Mouse (Mus musculus): ENCODE measurements around the gene Thsd7a. TPM values are rescaled to one million over a fixed set of nuclear protein-coding genes. Genes with fewer than 3 reads are reported as not detected.

The Thsd7a gene
- polyA plus RNA-seq, 1 experiment from 2014 or later, result 7.6 TPM

DNA sequence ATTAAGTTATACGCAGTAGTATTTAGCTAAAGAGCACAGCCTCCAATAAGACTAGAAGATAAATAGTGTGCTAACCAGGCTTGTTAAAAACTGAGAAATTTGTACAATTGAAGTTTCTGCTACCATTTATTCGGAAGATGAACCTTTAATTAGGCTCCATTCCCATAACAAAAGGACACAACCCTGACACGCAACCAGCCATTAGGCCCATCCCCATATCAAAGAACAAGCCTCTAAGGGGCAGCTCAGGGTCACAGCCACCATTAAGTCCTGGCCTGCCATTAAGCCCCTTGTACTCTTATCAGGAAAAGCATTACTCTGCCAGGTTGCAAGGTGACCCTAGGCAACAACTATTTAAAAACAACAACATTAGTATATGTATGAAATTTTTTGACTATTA lies 198.0 kb downstream of the Thsd7a start:
- 0 out of 2 replicates have a peak, but pooled peaks cover 5% of the 10 kb centered on the region for H3K9me3 ChIP-seq
- H3K4me1 ChIP-seq, result peaks cover 18% of the 10 kb centered on the region
- no peaks in the 10 kb centered on the region for H3K27me3 ChIP-seq
- H3K4me3 ChIP-seq, result no peak overlapping the region
- no peak for ATAC-seq (ENCODE audit: low FRiP score, low read depth)
- no peak overlapping the region for H3K4me2 ChIP-seq (replicated peaks)
- H3K36me3 ChIP-seq, result no peaks in the 10 kb centered on the region
- no peak overlapping the region for H3K27ac ChIP-seq
- H3K9ac ChIP-seq, result no peak overlapping the region
- WGBS, result 60% methylated on average over 3 of the region's 3 CpGs

DNA sequence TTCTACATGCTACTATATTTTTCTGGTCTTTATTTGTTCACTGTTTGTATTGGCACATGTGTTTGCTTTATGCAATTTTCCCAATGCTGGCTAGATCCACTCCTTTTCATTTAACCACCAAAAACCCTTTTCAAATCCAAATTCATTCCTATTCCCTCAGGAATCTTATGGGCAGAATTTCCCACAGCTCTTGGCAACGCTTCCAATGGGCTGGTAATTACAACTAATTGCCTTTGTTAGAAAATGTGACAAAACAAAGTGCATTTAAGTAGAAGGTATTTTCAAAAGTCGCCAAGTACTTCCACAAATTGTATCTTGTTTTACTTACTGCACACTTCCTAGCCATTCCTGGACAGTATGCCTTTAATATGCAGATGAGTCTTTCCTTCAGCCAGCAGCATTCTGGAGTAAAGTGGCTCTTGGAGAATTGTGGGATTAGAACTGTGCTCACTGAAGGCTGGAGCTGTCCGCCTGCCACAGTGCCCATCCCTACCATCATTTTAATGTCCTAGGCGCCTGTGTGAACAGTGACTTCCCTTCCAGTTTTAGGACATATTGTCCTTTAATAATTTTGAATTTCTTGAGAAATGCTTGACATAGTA lies 199.1 kb downstream of the Thsd7a start:
- Histone ChIP-seq H3K4me2 (replicated peaks) (no peak overlapping the region), H3K36me3 (no peaks in the 10 kb centered on the region), H3K4me3 (no peak overlapping the region), H3K9me3 (0 out of 2 replicates have a peak, but pooled peaks cover 5% of the 10 kb centered on the region), H3K27me3 (no peaks in the 10 kb centered on the region), H3K4me1 (peaks cover 8% of the 10 kb centered on the region; the same call in 1 of the 2 replicates), H3K27ac (no peak overlapping the region), H3K9ac (no peak overlapping the region)
- 63% methylated on average over 4 of the region's 4 CpGs for WGBS
- no peak for ATAC-seq (ENCODE audit: low FRiP score, low read depth)

DNA sequence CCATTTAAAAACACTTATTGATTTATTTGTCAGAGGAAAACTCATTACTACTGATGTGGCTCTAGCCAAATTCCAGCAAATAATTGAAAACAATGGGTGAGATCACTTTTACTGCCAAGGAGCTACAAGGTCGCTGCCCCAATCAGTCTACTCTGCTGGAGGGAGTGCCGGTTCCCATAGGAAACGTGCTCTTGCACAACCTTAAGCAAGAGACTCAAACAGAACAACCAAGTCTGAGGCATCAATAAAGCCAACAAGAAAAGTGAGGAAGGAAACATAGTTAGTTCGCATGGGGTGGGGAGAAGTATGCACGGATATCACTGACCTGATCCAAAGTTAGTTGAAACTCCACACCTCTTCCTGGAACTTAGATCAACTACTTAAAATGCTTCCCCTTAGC lies 205.1 kb downstream of the Thsd7a start:
- Histone ChIP-seq H3K36me3 (no peaks in the 10 kb centered on the region), H3K27ac (no peak overlapping the region), H3K9ac (no peak overlapping the region), H3K4me2 (replicated peaks) (no peak overlapping the region), H3K4me3 (no peak overlapping the region), H3K27me3 (no peaks in the 10 kb centered on the region), H3K9me3 (no peaks in the 10 kb centered on the region), H3K4me1 (no peaks in the 10 kb centered on the region)
- no peak for ATAC-seq (ENCODE audit: low FRiP score, low read depth)
- 40% methylated on average over 5 of the region's 5 CpGs for WGBS

DNA sequence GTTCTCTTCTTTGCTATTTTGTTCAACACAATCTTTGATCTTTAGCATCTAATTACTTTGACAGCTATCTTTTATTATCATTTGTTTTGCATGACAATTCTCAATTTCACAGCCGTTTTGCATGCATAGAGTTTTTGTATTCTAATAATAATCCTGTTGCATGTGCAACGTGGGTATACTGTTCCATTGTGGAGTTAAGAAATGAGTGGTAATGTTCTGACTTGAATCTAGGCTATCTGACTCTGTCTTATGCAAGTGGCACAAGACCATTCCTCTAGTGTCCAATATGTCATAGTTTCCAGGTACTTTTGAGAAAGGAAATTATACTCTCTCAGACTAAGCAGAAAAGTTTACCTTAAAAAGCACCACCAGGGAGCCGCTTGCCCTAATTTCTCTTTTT lies 206.7 kb downstream of the Thsd7a start:
- ATAC-seq (ENCODE audit: low FRiP score, low read depth), result no peak
- H3K4me1 ChIP-seq, result no peaks in the 10 kb centered on the region
- 73% methylated on average over 3 of the region's 3 CpGs for WGBS

DNA sequence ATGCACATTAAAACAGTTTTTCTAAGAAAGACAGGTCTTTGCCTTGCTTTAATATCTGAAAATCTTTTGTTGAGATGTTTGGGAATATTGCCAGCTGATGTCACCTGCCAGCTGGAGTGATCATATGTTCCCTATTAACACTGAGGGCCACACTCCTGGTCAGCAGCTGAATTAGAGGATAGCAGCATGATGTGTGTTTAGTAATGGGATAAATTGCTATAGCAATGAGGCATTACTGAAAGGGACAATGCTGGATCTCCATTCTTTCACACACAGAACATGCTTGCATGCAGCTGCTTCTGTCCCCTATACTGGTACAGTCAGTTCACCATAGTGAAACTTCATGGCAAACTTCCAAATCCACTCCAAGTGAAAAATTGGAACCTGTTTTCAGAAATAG lies 230.1 kb downstream of the Thsd7a start:
- H3K27me3 ChIP-seq, result no peaks in the 10 kb centered on the region
- no peak overlapping the region for H3K27ac ChIP-seq
- no peak overlapping the region for H3K4me2 ChIP-seq (replicated peaks)
- H3K9ac ChIP-seq, result no peak overlapping the region
- H3K36me3 ChIP-seq, result no peaks in the 10 kb centered on the region
- H3K4me3 ChIP-seq, result no peak overlapping the region
- H3K9me3 ChIP-seq, result no peaks in the 10 kb centered on the region
- no peak for ATAC-seq (ENCODE audit: low FRiP score, low read depth)
- H3K4me1 ChIP-seq, result no peaks in the 10 kb centered on the region

More for the DNA sequence above, 206.7 kb downstream of the Thsd7a start:
- H3K27me3 ChIP-seq, result no peaks in the 10 kb centered on the region
- no peak overlapping the region for H3K9ac ChIP-seq
- H3K36me3 ChIP-seq, result no peaks in the 10 kb centered on the region
- no peak overlapping the region for H3K4me2 ChIP-seq (replicated peaks)
- H3K4me3 ChIP-seq, result no peak overlapping the region
- H3K27ac ChIP-seq, result no peak overlapping the region
- no peaks in the 10 kb centered on the region for H3K9me3 ChIP-seq

DNA sequence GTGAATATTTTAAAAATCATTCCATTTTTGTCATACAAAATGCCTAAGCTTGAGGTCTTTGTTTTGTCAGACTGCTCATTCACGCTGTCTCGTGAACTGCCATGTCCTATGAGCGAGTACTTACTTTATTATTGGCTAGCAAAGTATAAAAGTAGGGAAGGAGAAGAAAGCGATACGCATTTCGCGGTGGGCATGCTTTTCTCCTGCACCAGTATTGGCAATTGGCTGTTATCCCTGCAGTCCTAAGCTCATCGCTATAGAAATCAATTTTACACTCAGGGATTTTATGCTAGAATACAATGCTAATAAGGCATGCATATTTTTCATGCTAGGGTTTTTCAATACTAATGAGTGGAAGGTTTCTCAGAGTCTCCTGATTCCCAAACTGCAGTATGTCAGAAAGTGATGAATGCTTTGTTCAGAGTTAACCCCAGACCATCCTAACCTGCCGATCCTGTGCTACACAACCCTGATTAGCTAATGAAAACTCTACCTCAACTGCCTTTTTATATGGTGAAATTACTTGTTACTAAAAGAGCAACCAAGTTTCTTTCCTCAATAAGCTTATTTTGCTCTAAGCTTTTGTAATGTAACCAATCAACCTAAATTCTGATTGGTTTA lies 230.8 kb downstream of the Thsd7a start:
- WGBS, result 88% methylated on average over 9 of the region's 9 CpGs
- Histone ChIP-seq H3K4me1 (no peaks in the 10 kb centered on the region), H3K9me3 (no peaks in the 10 kb centered on the region), H3K9ac (no peak overlapping the region), H3K27ac (no peak overlapping the region), H3K4me3 (no peak overlapping the region), H3K36me3 (no peaks in the 10 kb centered on the region), H3K4me2 (replicated peaks) (no peak overlapping the region), H3K27me3 (no peaks in the 10 kb centered on the region)
- ATAC-seq (ENCODE audit: low FRiP score, low read depth), result no peak

DNA sequence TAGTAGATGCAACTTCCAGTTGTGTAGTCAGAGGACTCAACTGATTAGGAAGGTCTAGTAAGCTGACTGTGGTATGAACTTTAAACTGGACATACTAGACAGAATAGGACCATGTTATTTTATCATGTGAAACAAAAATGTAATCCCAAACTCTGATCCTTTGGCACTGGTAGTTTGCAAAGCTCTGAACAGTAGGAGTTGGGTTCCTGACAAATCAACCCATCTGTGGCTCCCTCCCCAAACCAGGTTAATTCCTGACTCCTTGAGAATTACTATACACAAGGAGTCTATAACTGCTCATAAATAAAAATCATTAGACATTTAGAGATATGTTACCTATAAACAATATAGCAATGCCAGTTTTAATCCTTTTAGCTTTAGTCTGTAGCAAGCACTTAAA lies 231.5 kb downstream of the Thsd7a start:
- no peaks in the 10 kb centered on the region for H3K27me3 ChIP-seq
- no peaks in the 10 kb centered on the region for H3K4me1 ChIP-seq
- no peak overlapping the region for H3K4me3 ChIP-seq
- no peak for ATAC-seq (ENCODE audit: low FRiP score, low read depth)
- no peaks in the 10 kb centered on the region for H3K9me3 ChIP-seq
- no peak overlapping the region for H3K4me2 ChIP-seq (replicated peaks)
- no peak overlapping the region for H3K9ac ChIP-seq
- H3K27ac ChIP-seq, result no peak overlapping the region
- no peaks in the 10 kb centered on the region for H3K36me3 ChIP-seq

DNA sequence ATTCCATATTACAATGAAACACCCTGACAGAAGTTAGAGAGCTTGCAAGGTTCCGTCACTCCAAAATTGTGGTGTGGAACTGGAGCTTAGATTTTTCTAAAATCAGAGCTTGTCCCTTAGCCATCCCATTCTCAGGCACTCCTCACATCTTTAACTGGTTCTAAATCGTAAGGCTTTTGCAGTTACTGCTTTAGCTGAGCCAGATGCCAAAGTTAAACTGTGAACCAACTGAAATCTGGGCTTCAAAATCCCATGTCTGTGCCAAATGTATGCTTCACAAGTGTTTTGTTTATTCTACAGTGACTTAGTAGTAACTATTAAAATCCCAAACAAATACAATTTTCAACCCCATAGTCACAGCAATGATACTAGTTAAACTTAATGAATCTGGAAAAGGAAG lies 242.3 kb downstream of the Thsd7a start:
- no peak for ATAC-seq (ENCODE audit: low FRiP score, low read depth)
- H3K4me2 ChIP-seq (replicated peaks), result no peak overlapping the region
- H3K9ac ChIP-seq, result no peak overlapping the region
- H3K36me3 ChIP-seq, result no peaks in the 10 kb centered on the region
- H3K27me3 ChIP-seq, result no peaks in the 10 kb centered on the region
- 79% methylated on average over 2 of the region's 2 CpGs for WGBS
- no peak overlapping the region for H3K4me3 ChIP-seq
- H3K9me3 ChIP-seq, result no peaks in the 10 kb centered on the region
- H3K4me1 ChIP-seq, result no peaks in the 10 kb centered on the region
- no peak overlapping the region for H3K27ac ChIP-seq

DNA sequence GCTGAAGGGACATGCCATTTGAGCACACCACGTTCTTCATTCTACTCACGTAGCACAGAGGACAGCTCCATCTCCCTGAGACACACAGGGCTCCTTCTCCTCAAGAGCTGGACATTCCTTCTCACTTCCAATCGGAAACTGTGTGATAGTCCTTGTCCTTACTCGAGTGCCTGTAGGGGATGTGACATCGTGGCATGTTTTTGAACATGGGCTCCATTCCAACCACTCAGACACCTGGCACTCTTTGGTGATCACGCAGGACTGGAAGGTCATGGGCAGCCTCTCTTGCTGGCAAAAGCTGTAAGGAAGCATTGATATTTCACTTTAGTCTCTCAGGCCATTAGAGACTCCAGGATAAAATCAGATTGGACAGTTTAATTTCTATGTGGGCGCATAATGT lies 245.3 kb downstream of the Thsd7a start:
- H3K9ac ChIP-seq, result no peak overlapping the region
- H3K27ac ChIP-seq, result no peak overlapping the region
- no peaks in the 10 kb centered on the region for H3K36me3 ChIP-seq
- ATAC-seq (ENCODE audit: low FRiP score, low read depth), result no peak
- no peaks in the 10 kb centered on the region for H3K9me3 ChIP-seq
- H3K4me2 ChIP-seq (replicated peaks), result no peak overlapping the region
- H3K4me3 ChIP-seq, result no peak overlapping the region
- H3K27me3 ChIP-seq, result no peaks in the 10 kb centered on the region
- 89% methylated on average over 7 of the region's 7 CpGs for WGBS
- no peaks in the 10 kb centered on the region for H3K4me1 ChIP-seq

DNA sequence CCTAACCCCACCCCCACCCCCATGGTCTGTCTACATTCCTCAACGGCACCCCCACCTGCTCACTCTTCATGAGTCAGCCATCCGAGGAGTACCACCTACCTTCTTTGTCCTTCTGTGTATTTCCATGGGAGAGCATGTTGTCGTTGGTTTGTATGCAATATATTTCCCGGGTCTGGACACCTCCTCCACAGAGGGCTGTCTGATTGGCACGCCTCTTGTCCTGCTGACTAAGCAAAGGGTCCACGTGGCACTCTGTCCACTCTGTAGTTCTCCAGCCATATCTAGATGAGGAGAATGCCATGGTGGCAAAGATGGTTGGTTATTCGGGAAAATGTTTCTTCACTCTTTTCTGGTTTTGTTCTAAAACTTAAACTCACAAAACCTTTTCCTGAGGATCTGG lies 248.3 kb downstream of the Thsd7a start:
- ATAC-seq (ENCODE audit: low FRiP score, low read depth), result no peak
- H3K27me3 ChIP-seq, result no peaks in the 10 kb centered on the region
- no peaks in the 10 kb centered on the region for H3K4me1 ChIP-seq
- H3K36me3 ChIP-seq, result no peaks in the 10 kb centered on the region
- no peak overlapping the region for H3K4me2 ChIP-seq (replicated peaks)
- no peak overlapping the region for H3K9ac ChIP-seq
- H3K9me3 ChIP-seq, result no peaks in the 10 kb centered on the region
- H3K27ac ChIP-seq, result no peak overlapping the region
- 84% methylated on average over 7 of the region's 7 CpGs for WGBS
- H3K4me3 ChIP-seq, result no peak overlapping the region

DNA sequence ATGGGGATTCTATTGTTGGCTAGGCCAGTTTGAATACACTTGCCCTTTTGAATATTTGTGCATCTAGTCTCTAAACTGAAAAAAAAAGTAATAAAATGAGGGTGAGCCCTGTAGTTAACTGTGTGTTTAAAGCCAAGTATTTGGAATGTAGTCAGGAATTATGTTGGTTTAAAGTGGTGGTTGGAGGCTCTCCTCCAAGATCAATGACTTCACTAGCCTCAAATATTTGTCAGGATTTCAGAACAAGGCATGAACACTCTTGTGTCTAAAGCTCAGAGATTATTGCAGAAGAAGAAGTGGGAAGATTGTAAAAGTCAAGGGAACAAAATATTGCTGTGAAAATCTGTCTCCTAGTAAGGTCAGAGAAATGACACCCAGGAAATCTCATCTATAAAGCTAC lies 249.3 kb downstream of the Thsd7a start:
- no peak overlapping the region for H3K27ac ChIP-seq
- no peaks in the 10 kb centered on the region for H3K36me3 ChIP-seq
- no peak for ATAC-seq (ENCODE audit: low FRiP score, low read depth)
- no peak overlapping the region for H3K9ac ChIP-seq
- no peak overlapping the region for H3K4me2 ChIP-seq (replicated peaks)
- no peaks in the 10 kb centered on the region for H3K27me3 ChIP-seq
- no peaks in the 10 kb centered on the region for H3K9me3 ChIP-seq
- no peak overlapping the region for H3K4me3 ChIP-seq
- no peaks in the 10 kb centered on the region for H3K4me1 ChIP-seq

DNA sequence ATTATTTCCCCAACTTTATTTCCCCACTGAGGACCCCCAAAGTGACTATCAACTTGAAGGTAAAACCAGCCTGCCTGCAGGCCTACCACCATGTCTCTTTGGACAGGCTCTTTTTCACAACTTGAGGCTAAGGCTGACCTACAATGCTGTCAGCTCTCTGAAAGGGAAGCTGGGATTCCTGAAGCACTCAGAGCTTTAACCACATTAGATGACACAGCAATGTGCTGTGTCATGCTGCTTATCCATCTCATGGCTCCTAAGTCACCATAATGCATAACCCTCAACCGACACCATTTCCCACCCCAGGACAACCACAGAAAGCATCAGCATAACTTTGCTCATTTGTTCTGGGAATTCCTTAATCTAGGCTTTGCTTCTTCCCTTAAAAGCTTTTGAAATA lies 255.6 kb downstream of the Thsd7a start:
- no peak overlapping the region for H3K4me2 ChIP-seq (replicated peaks)
- no peak overlapping the region for H3K27ac ChIP-seq
- H3K9ac ChIP-seq, result no peak overlapping the region
- H3K9me3 ChIP-seq, result no peaks in the 10 kb centered on the region
- WGBS, result 89% methylated on average over 1 of the region's 1 CpGs
- no peaks in the 10 kb centered on the region for H3K4me1 ChIP-seq
- no peak for ATAC-seq (ENCODE audit: low FRiP score, low read depth)
- H3K4me3 ChIP-seq, result no peak overlapping the region
- no peaks in the 10 kb centered on the region for H3K27me3 ChIP-seq
- no peaks in the 10 kb centered on the region for H3K36me3 ChIP-seq

DNA sequence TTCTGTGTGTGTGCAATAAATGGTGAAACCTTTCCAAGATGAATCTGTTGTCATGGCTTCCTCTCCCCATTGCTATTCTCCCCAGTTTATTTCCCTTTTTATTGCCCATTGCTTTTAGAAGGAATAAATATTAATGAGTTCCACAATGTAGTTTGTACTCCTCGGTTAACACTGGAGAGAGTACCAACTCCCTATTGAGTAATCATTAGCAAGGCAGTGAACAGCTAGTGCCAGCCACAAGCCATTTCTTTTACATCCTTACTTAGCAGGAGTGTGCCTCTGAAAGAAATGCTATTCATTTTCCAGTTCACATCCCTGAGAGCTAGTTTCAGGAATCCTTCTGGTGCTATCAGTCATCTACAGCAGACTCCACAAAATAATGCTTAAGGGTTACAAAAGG lies 260.3 kb downstream of the Thsd7a start:
- WGBS, result 37% methylated on average over 1 of the region's 1 CpGs
- H3K36me3 ChIP-seq, result no peaks in the 10 kb centered on the region
- no peak overlapping the region for H3K4me2 ChIP-seq (replicated peaks)
- H3K9me3 ChIP-seq, result no peaks in the 10 kb centered on the region
- no peak overlapping the region for H3K9ac ChIP-seq
- H3K27me3 ChIP-seq, result no peaks in the 10 kb centered on the region
- H3K4me3 ChIP-seq, result no peak overlapping the region
- no peak for ATAC-seq (ENCODE audit: low FRiP score, low read depth)
- no peaks in the 10 kb centered on the region for H3K4me1 ChIP-seq
- no peak overlapping the region for H3K27ac ChIP-seq
